Mouse (Mus musculus) embryonic facial prominence, embryonic 15.5 days (tissue): ENCODE data around the gene Arhgap24. TPM values are rescaled to one million over a fixed set of nuclear protein-coding genes. Genes with fewer than 3 reads are reported as not detected.

Experiments
- ATAC-seq: fragments of 200-750 bp; cut with Nextera tagmentation; 2 replicates; pipeline ENCODE4 v1.8.0; 2017; ENCODE audit warnings: low read depth, moderate TSS enrichment; ENCODE audit not compliant: insufficient number of reproducible peaks, low FRiP score, low TSS enrichment
- H3K27ac ChIP-seq: fragments of 300-500 bp; sonication (generic); replicated peaks from 2 replicates; pipeline ENCODE4 v1.5.1; 2015; ENCODE audit warnings: mild to moderate bottlenecking, inconsistent platforms
- H3K27me3 ChIP-seq: fragments of 300-500 bp; sonication (generic); 2 replicates; pipeline ENCODE4 v1.6.1; 2015; ENCODE audit warnings: inconsistent platforms
- H3K36me3 ChIP-seq: fragments of 300-500 bp; sonication (generic); 2 replicates; pipeline ENCODE4 v1.6.1; 2015; ENCODE audit warnings: mild to moderate bottlenecking, inconsistent platforms
- H3K4me1 ChIP-seq: fragments of 300-500 bp; sonication (generic); 2 replicates; pipeline ENCODE4 v1.6.1; 2015; ENCODE audit warnings: inconsistent platforms
- H3K4me2 ChIP-seq: fragments of 300-500 bp; sonication (generic); replicated peaks from 2 replicates; pipeline ENCODE4 v1.6.1; 2015; ENCODE audit warnings: mild to moderate bottlenecking, inconsistent platforms
- H3K4me3 ChIP-seq: fragments of 300-500 bp; sonication (generic); replicated peaks from 2 replicates; pipeline ENCODE4 v1.5.1; 2015; ENCODE audit warnings: mild to moderate bottlenecking, inconsistent platforms
- H3K9ac ChIP-seq: fragments of 300-500 bp; sonication (generic); 2 replicates; pipeline ENCODE4 v1.6.1; 2015; ENCODE audit warnings: inconsistent platforms
- H3K9me3 ChIP-seq: fragments of 300-500 bp; sonication (generic); replicated peaks from 2 replicates; pipeline ENCODE4 v1.6.1; 2016; ENCODE audit warnings: inconsistent platforms
- WGBS: fragments of 180-500 bp; shearing (Covaris S2); methylation state at CpG from one replicate; pipeline ENCODE4 v1.1.7; 2015; 5-methylcytosine and 5-hydroxymethylcytosine counted together
- polyA plus RNA-seq: library from polyadenylated mRNA; unstranded; fragments of >200 nt; fragmentation: Nextera tagmentation; extraction: Ambion mirVana; gene quantifications from 2 replicates; pipeline ENCODE4 v1.2.1, GENCODE M21; 2015

The Arhgap24 gene
- polyA plus RNA-seq, 1 experiment from 2014 or later = 34.0 TPM

DNA sequence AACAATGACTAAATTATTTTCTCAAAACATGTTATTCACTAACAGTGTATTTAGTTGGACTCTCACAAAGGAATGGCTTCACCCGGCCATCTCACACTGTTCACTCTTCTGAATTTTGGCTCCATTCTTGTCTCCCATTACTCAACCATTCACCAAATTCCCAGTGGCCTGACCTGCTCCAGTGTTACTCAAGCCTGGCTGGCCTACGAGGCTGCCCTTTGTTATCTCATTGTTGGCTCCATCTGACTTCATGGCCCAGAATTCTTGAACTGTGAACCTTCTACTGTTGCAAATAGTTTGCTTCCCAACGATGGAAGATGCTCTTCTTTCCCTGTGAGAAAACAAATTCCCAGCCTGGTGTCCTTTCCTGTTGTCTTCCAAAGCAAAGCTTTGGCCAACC, 18.2 kb upstream of the Arhgap24 start:
- no peaks in the 10 kb centered on the region for H3K36me3 ChIP-seq
- no peak for ATAC-seq
- H3K9me3 ChIP-seq = no peaks in the 10 kb centered on the region
- 84% methylated on average over 3 of the region's 3 CpGs for WGBS
- peaks cover 2% of the 10 kb centered on the region; the same call in 1 of the 2 replicates for H3K4me1 ChIP-seq
- no peak overlapping the region for H3K4me3 ChIP-seq
- no peak overlapping the region for H3K27ac ChIP-seq
- no peaks in the 10 kb centered on the region for H3K27me3 ChIP-seq
- H3K9ac ChIP-seq = no peak overlapping the region
- H3K4me2 ChIP-seq = no peak overlapping the region

DNA sequence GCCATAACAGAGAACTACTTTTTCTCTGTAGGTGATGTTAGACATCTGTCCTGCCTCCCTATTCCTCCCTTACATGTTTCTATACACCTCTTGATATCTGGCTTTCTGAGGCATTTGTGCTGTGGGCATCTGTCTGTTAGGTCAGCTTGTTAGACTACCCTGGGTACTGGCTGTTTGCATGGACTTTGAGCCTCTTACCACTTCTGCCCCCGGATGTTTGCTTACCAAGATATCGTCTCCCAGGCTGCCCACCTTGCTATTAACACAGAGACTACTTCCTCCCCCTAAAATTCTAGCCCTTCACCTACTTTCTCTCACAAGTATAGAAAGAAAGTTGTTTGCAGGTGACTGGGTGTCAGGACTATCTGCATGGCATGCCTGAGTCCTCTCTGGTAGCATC, 15.8 kb upstream of the Arhgap24 start:
- Histone ChIP-seq H3K4me2 (no peak overlapping the region), H3K27ac (no peak overlapping the region), H3K9me3 (no peaks in the 10 kb centered on the region), H3K9ac (no peak overlapping the region), H3K36me3 (no peaks in the 10 kb centered on the region), H3K27me3 (no peaks in the 10 kb centered on the region), H3K4me3 (no peak overlapping the region), H3K4me1 (no peaks in the 10 kb centered on the region)
- no peak for ATAC-seq
- WGBS = 87% methylated on average over 2 of the region's 2 CpGs

- no peak for ATAC-seq
- no peak overlapping the region for H3K4me3 ChIP-seq
- 78% methylated on average over 3 of the region's 3 CpGs for WGBS
- H3K36me3 ChIP-seq = no peaks in the 10 kb centered on the region
- no peaks in the 10 kb centered on the region for H3K4me1 ChIP-seq
- H3K9ac ChIP-seq = no peak overlapping the region
- no peaks in the 10 kb centered on the region for H3K9me3 ChIP-seq
- no peak overlapping the region for H3K4me2 ChIP-seq
- no peak overlapping the region for H3K27ac ChIP-seq
- H3K27me3 ChIP-seq = no peaks in the 10 kb centered on the region
Measured at GRCm38 (mm10) chr5:102468292-102468691, 12.9 kb upstream of the Arhgap24 start.

DNA sequence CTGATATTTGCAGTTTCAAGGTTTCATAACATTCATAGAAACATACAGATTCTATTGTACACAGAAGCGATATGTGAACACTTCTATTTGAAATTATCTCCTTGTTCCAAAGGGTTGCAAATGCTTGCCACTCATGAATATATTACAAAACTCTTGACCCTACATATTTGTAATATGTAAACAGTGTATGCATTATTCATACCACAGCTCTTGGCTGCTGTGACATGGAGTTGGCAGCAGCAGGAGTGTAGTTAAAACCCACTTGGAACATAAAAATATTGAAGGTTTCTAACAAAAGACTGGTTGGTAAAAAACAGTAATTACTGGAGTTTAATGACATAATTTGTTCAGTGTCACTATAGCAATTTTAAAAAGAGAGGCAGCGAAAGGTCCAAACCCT, 10.9 kb upstream of the Arhgap24 start:
- Histone ChIP-seq H3K36me3 (no peaks in the 10 kb centered on the region), H3K27ac (no peak overlapping the region), H3K4me1 (no peaks in the 10 kb centered on the region), H3K27me3 (no peaks in the 10 kb centered on the region), H3K9ac (no peak overlapping the region), H3K4me3 (no peak overlapping the region), H3K4me2 (no peak overlapping the region), H3K9me3 (no peaks in the 10 kb centered on the region)
- WGBS = 87% methylated on average over 2 of the region's 2 CpGs
- no peak for ATAC-seq

GRCm38 (mm10) chr5:102478076-102478475, 3.1 kb upstream of the Arhgap24 start:
- WGBS = 13% methylated on average over 2 of the region's 2 CpGs
- H3K9ac ChIP-seq = no peak overlapping the region

DNA sequence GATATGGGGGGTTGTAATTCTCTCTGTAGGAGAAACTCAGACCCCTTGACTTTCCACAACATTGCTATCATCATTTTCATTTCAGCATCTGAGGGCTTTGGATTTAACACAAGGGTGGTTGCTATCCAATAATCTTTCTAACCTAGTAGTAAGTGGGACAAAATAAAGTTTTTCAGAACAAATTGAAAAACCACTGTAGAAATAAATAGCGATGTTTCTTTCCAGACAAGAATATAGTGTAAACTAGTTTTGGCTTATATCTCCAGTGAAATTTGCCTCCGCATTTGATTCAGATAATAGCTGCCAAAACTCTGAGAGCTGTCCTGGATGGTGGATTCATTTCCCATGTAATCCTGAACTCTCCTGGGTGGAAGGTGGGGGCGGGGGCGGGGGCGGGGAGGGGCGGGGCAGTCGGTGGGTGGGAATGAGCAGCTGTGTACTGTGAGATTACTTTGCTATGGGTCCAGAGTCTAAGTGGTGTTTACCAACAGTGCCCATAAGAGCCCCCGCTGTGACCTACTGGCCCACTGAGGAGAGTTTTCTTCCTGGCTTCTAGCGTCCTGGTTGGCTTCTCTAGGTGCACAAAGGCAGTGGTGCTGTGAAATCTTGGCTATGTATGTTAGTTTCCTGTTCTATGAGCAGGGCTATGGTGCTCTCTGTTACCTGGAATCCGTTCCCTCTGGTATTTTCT, 2.2 kb downstream of the Arhgap24 start:
- H3K4me3 ChIP-seq = peak overlapping the region; percentile 64
- peak overlapping the region; percentile 48; the same call in 1 of the 2 replicates for H3K27ac ChIP-seq
- H3K4me1 ChIP-seq = peaks cover 24% of the 10 kb centered on the region
- H3K27me3 ChIP-seq = no peaks in the 10 kb centered on the region
- WGBS = 28% methylated on average over 10 of the region's 10 CpGs
- H3K36me3 ChIP-seq = no peaks in the 10 kb centered on the region
- ATAC-seq = no peak
- no peaks in the 10 kb centered on the region for H3K9me3 ChIP-seq
- H3K9ac ChIP-seq = no peak overlapping the region
- peak overlapping the region; percentile 90 for H3K4me2 ChIP-seq

More at GRCm38 (mm10) chr5:102478076-102478475, 3.1 kb upstream of the Arhgap24 start:
- ATAC-seq = no peak
- Histone ChIP-seq H3K27ac (no peak overlapping the region), H3K27me3 (no peaks in the 10 kb centered on the region), H3K4me1 (peaks cover 14% of the 10 kb centered on the region), H3K9me3 (no peaks in the 10 kb centered on the region), H3K36me3 (no peaks in the 10 kb centered on the region), H3K4me3 (no peak overlapping the region), H3K4me2 (no peak overlapping the region)

DNA sequence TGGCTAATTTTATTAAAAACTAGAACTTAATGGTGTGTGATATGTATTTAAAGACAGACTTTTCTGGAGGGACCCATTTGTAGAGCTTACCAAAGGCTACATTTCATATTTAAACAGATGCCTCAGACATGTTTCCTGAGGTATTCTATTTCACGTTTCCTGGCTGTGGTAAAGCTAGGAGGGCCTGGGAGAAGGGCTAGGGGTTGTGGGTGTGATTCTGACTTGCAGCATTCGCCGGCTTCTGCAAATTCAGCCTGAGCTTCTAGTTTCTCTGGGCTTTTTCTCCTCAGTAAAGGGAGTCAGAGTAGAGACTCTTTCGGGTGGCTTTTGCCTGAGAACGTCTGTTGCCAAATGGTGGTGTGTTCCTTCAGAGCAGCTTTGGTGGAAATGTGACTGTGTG, 10.4 kb downstream of the Arhgap24 start:
- H3K27ac ChIP-seq = 0 out of 2 replicates have a peak overlapping the region, but pooled peaks have one; percentile 13

GRCm38 (mm10) chr5:102492152-102492551, 11.0 kb downstream of the Arhgap24 start:
- Histone ChIP-seq H3K9me3 (no peaks in the 10 kb centered on the region), H3K27ac (0 out of 2 replicates have a peak overlapping the region, but pooled peaks have one; percentile 34), H3K4me2 (peak overlapping the region; percentile 17; the same call in 1 of the 2 replicates), H3K36me3 (no peaks in the 10 kb centered on the region), H3K9ac (no peak overlapping the region), H3K4me3 (no peak overlapping the region), H3K27me3 (no peaks in the 10 kb centered on the region), H3K4me1 (0 out of 2 replicates have a peak, but pooled peaks cover 3% of the 10 kb centered on the region)
- WGBS = 49% methylated on average over 9 of the region's 9 CpGs
- peak; percentile 29; the same call in 1 of the 2 replicates for ATAC-seq

More for the DNA sequence above, 10.4 kb downstream of the Arhgap24 start:
- no peak for ATAC-seq
- Histone ChIP-seq H3K36me3 (no peaks in the 10 kb centered on the region), H3K4me1 (0 out of 2 replicates have a peak, but pooled peaks cover 3% of the 10 kb centered on the region), H3K27me3 (no peaks in the 10 kb centered on the region), H3K9ac (no peak overlapping the region), H3K9me3 (no peaks in the 10 kb centered on the region), H3K4me2 (peak overlapping the region; percentile 17; the same call in 1 of the 2 replicates), H3K4me3 (no peak overlapping the region)
- 64% methylated on average over 5 of the region's 5 CpGs for WGBS

DNA sequence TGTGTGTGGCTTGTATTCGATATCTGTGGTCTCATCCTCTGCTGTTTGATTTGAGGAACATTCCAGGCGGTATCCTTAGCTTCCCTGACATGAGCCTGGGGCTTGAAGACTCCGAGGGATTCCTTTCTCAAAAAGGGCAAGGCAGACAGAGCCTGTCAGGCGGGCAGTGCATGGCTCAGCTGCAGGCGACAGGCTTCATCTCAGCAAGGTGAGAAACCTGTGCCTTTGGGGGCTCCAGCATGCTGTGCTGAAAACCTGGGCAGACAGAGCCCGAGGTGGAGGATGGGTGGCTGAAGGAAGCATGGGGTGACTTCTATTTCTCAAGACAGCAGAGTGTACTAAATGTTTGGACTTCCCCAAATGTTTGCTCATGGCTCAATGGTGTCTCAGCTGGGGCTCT, 13.6 kb downstream of the Arhgap24 start:
- Histone ChIP-seq H3K27ac (no peak overlapping the region), H3K4me3 (no peak overlapping the region), H3K4me1 (0 out of 2 replicates have a peak, but pooled peaks cover 3% of the 10 kb centered on the region), H3K4me2 (no peak overlapping the region), H3K36me3 (no peaks in the 10 kb centered on the region), H3K9ac (no peak overlapping the region), H3K27me3 (no peaks in the 10 kb centered on the region), H3K9me3 (no peaks in the 10 kb centered on the region)
- WGBS = 45% methylated on average over 6 of the region's 6 CpGs
- ATAC-seq = no peak

DNA sequence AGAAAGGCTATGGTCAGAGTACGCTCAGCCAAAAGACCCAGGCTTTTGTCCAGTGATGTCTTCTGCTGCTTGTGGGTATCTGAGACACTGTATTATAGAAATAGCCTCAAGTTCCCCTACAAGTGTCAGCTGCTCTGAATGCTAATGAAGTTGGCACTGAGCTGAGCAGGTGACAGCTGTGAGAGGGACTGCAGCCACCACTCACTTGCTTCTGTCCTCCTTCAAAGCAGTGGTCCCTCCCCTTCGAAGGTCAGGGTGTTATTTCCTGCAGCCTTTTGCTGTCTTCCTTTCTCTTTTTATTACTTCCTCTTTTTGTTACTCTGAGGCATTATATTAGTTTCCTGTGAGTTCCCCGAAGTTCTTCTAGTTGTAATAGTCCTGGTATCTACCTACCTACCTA, 16.0 kb downstream of the Arhgap24 start:
- H3K9me3 ChIP-seq = no peaks in the 10 kb centered on the region
- H3K27ac ChIP-seq = no peak overlapping the region
- ATAC-seq = no peak
- 0 out of 2 replicates have a peak, but pooled peaks cover 2% of the 10 kb centered on the region for H3K4me1 ChIP-seq
- H3K4me3 ChIP-seq = no peak overlapping the region
- H3K4me2 ChIP-seq = no peak overlapping the region
- H3K27me3 ChIP-seq = no peaks in the 10 kb centered on the region
- H3K9ac ChIP-seq = no peak overlapping the region
- H3K36me3 ChIP-seq = no peaks in the 10 kb centered on the region
- WGBS = 68% methylated on average over 3 of the region's 3 CpGs

- no peak overlapping the region for H3K27ac ChIP-seq
- no peaks in the 10 kb centered on the region for H3K27me3 ChIP-seq
- H3K4me2 ChIP-seq = no peak overlapping the region
- no peak for ATAC-seq
- no peak overlapping the region for H3K9ac ChIP-seq
- H3K9me3 ChIP-seq = no peaks in the 10 kb centered on the region
- no peaks in the 10 kb centered on the region for H3K36me3 ChIP-seq
- 82% methylated on average over 5 of the region's 5 CpGs for WGBS
- no peaks in the 10 kb centered on the region for H3K4me1 ChIP-seq
- no peak overlapping the region for H3K4me3 ChIP-seq
Measured at GRCm38 (mm10) chr5:102498747-102499146, 17.6 kb downstream of the Arhgap24 start.

GRCm38 (mm10) chr5:102502333-102502732, 21.1 kb downstream of the Arhgap24 start:
- Histone ChIP-seq H3K27ac (no peak overlapping the region), H3K4me1 (no peaks in the 10 kb centered on the region), H3K4me2 (no peak overlapping the region), H3K36me3 (0 out of 2 replicates have a peak, but pooled peaks cover 5% of the 10 kb centered on the region), H3K4me3 (no peak overlapping the region), H3K9ac (no peak overlapping the region), H3K27me3 (no peaks in the 10 kb centered on the region), H3K9me3 (no peaks in the 10 kb centered on the region)
- 90% methylated on average over 2 of the region's 2 CpGs for WGBS
- ATAC-seq = no peak
